Mouse (Mus musculus) lung, embryonic 14.5 days (tissue): ENCODE results near the gene Gmnc. TPM values are rescaled to one million over a fixed set of nuclear protein-coding genes. Genes with fewer than 3 reads are reported as not detected.
A peak's percentile ranks its signal among the peaks of the same experiment; 100 is the strongest.

Experiments used
- ATAC-seq: fragments of 200-750 bp; cut with Nextera tagmentation; 2 replicates; pipeline ENCODE4 v1.8.0; 2017; ENCODE audit warnings: mild to moderate bottlenecking, moderate TSS enrichment, moderate library complexity; ENCODE audit not compliant: insufficient read depth
- DNase-seq: peaks from one replicate; pipeline ENCODE4 v3.0.0-alpha.2; 2015
- H3K27ac ChIP-seq: fragments of 300-500 bp; sonication (generic); 2 replicates; pipeline ENCODE4 v1.5.1; 2014; ENCODE audit warnings: low read depth, mild to moderate bottlenecking, moderate library complexity
- H3K27me3 ChIP-seq: fragments of 300-500 bp; sonication (generic); 2 replicates; pipeline ENCODE4 v1.6.1; 2014; ENCODE audit warnings: low read length, control low read depth; ENCODE audit not compliant: insufficient read depth
- H3K36me3 ChIP-seq: fragments of 300-500 bp; sonication (generic); 2 replicates; pipeline ENCODE4 v1.6.1; 2014; ENCODE audit warnings: control low read depth; ENCODE audit not compliant: insufficient read depth
- H3K4me1 ChIP-seq: fragments of 300-500 bp; sonication (generic); 2 replicates; pipeline ENCODE4 v1.6.1; 2014; ENCODE audit warnings: antibody characterized with exemption, control low read depth; ENCODE audit not compliant: insufficient read depth
- H3K4me2 ChIP-seq: fragments of 300-500 bp; sonication (generic); 2 replicates; pipeline ENCODE4 v1.6.1; 2014; ENCODE audit warnings: mild to moderate bottlenecking
- H3K4me3 ChIP-seq: fragments of 300-500 bp; sonication (generic); 2 replicates; pipeline ENCODE4 v1.5.1; 2014; ENCODE audit warnings: low read depth, low read length
- H3K9ac ChIP-seq: fragments of 300-500 bp; sonication (generic); 2 replicates; pipeline ENCODE4 v1.6.1; 2014
- H3K9me3 ChIP-seq: fragments of 300-500 bp; sonication (generic); 2 replicates; pipeline ENCODE4 v1.6.1; 2016; ENCODE audit warnings: low read depth, low read length, control low read depth
- CTCF ChIP-seq: IDR thresholded peaks from 2 replicates; pipeline ENCODE4 v1.5.1; 2016; ENCODE audit warnings: antibody characterized with exemption, low read depth
- WGBS: fragments of 180-500 bp; shearing (Covaris S2); extraction: QIAGEN DNeasy Blood & Tissue Kit; methylation state at CpG from one replicate; pipeline ENCODE4 v1.1.7; 2014; 5-methylcytosine and 5-hydroxymethylcytosine counted together
- polyA plus RNA-seq: library from polyadenylated mRNA; unstranded; fragments of >200 nt; fragmentation: Nextera tagmentation; extraction: Ambion mirVana; gene quantifications from 2 replicates; pipeline ENCODE4 v1.2.1, GENCODE M21; 2014

The Gmnc gene
- polyA plus RNA-seq, 1 experiment from 2014 or later: 0.20 TPM

DNA sequence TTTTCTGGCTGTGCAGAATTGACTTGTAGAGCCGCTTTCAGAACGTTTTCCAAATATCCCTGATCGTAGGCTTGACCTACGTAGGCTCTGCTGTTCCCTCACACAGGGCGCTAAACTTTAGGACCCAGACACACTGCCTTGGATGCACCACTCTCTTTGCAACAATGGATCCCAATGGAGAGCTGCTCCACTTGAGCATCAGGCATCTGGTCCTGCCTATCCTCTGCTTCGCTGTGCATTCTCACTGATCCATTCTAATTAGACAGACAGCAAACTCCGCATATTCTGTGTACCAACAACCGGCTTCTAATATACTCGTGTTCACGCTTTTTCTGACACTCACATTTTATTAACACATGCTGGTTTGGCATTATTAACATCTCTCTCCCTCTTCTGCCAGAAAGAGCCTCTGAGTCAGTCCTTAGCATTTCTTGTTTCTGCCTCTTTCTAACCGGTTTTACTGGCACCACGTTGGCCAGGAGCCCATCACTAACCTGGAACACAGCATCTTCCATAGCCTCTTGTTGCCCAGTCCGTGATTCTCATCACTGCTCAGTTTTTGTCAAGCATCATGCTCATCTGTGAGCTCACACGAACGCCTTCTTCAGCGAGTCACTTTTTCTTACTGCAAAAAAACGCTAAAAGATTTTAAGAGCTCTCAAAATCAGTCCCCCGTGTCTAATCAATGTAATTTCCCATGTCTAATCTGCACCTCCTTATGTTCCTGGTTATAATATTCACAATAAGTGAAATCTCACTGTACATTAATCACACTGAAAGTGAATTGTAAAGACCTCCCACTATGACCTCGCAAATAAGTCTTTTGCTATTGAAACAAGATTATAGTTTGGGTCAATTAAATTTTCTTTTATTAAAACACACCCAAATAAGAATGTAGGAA is 1.8 kb downstream of the Gmnc start:
- Histone ChIP-seq H3K36me3 (no peaks in the 10 kb centered on the region), H3K4me3 (no peak overlapping the region), H3K9me3 (no peaks in the 10 kb centered on the region), H3K4me1 (no peaks in the 10 kb centered on the region), H3K27ac (no peak overlapping the region), H3K9ac (no peak overlapping the region), H3K4me2 (no peak overlapping the region), H3K27me3 (no peaks in the 10 kb centered on the region)
- no peak for TF ChIP-seq CTCF
- ATAC-seq: no peak
- no peak for DNase-seq
- 75% methylated on average over 19 of the region's 19 CpGs for WGBS

DNA sequence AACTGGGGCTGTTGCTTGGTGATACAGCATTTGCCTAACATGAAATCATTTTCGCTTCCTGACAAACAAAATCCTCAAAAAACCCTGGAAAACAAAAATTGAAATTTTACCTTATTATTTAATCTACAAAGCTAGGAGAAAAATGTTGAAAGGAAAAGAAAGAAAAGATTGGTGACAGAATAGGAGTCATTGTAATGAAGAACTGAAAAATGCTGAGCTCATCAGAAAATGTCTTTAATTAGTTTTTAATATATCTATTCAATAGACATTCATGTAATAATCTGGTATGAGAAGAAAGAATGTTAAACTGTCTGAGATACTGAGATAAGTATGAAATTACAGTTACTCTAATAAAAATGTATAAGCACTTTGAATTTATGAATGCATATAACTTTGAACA is 3.3 kb downstream of the Gmnc start:
- H3K4me2 ChIP-seq: no peak overlapping the region
- TF ChIP-seq CTCF: no peak
- 77% methylated on average over 1 of the region's 1 CpGs for WGBS
- H3K27ac ChIP-seq: no peak overlapping the region
- no peaks in the 10 kb centered on the region for H3K36me3 ChIP-seq
- H3K4me3 ChIP-seq: no peak overlapping the region
- DNase-seq (no peak), ATAC-seq (no peak)
- H3K4me1 ChIP-seq: no peaks in the 10 kb centered on the region
- no peaks in the 10 kb centered on the region for H3K9me3 ChIP-seq
- no peaks in the 10 kb centered on the region for H3K27me3 ChIP-seq
- H3K9ac ChIP-seq: no peak overlapping the region

DNA sequence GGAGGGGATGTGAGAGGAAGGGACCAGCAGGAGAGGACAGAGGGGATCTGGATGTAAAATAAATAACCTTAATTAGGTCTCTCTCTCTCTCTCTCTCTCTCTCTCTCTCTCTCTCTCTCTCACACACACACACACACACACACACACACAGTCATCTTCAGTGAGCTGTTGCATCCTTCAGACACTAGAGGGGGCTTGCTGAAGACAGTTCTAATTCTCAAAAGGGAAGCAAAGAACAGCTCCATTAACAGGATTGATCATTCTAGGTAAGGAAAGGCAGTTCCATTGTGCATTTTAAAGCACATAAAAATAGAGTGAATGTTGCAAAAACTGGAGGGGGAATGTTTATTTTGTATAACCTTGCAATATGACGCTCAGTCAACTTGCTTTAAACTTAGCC is 5.7 kb downstream of the Gmnc start:
- Histone ChIP-seq H3K36me3 (no peaks in the 10 kb centered on the region), H3K9ac (no peak overlapping the region), H3K4me1 (no peaks in the 10 kb centered on the region), H3K27me3 (no peaks in the 10 kb centered on the region), H3K27ac (no peak overlapping the region), H3K4me2 (no peak overlapping the region), H3K4me3 (no peak overlapping the region), H3K9me3 (no peaks in the 10 kb centered on the region)
- DNase-seq: peak; percentile 30
- no peak for ATAC-seq
- TF ChIP-seq CTCF: peak; percentile 48
- WGBS: 67% methylated on average over 1 of the region's 1 CpGs

DNA sequence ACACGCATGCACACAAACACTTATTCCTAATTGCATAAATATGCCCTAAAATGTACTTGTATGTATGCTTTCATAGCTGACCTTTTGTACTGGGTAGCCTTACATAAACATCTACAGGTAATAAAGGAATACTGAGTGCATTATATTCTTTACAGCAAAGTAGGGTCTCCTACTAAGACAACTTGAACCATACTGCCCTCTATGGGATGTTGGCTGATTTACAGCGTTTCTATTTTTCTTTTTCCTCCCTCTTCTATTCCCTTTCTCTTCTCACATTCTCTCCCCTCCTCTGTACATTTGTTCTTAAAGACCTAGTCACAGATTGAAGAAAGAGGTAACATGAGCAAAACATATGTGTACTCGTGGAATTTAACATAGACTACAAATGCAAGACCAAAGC is 9.3 kb downstream of the Gmnc start:
- TF ChIP-seq CTCF: peak; percentile 46
- DNase-seq (peak; percentile 57), ATAC-seq (no peak)
- 36% methylated on average over 3 of the region's 3 CpGs for WGBS
- Histone ChIP-seq H3K9me3 (no peaks in the 10 kb centered on the region), H3K9ac (no peak overlapping the region), H3K4me1 (no peaks in the 10 kb centered on the region), H3K27me3 (no peaks in the 10 kb centered on the region), H3K4me3 (no peak overlapping the region), H3K27ac (no peak overlapping the region), H3K36me3 (no peaks in the 10 kb centered on the region), H3K4me2 (no peak overlapping the region)

DNA sequence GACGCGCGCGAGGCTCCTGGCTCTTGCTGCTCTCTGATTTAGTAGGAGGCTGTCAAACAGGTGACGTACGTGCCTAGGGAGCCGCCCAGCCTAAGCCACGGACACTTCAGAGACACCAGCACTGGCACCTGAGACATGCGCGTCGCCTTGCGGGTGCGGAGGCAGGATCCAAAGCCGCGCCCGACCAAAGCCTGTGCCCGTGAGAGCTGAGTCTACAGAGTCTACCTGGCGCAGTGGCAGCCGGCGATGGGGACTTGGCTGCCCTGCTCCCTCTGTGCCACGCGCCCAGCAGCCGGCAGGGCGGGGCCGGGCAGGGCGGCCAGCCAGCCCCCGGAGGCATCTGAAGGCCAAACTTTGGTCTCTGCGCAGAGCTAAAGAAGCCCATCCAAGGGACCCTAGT is 23.5 kb downstream of the Gmnc start:
- ATAC-seq: peak; percentile 69
- H3K27ac ChIP-seq: no peak overlapping the region
- H3K36me3 ChIP-seq: no peaks in the 10 kb centered on the region
- under 1% methylated on average over 28 of the region's 28 CpGs for WGBS
- no peaks in the 10 kb centered on the region for H3K4me1 ChIP-seq
- no peaks in the 10 kb centered on the region for H3K9me3 ChIP-seq
- peaks cover 4% of the 10 kb centered on the region; the same call in 1 of the 2 replicates for H3K27me3 ChIP-seq
- 0 out of 2 replicates have a peak overlapping the region, but pooled peaks have one; percentile 11 for H3K9ac ChIP-seq
- H3K4me2 ChIP-seq: peak overlapping the region; percentile 58
- peak; percentile 26 for DNase-seq
- H3K4me3 ChIP-seq: peak overlapping the region; percentile 23
- TF ChIP-seq CTCF: no peak

DNA sequence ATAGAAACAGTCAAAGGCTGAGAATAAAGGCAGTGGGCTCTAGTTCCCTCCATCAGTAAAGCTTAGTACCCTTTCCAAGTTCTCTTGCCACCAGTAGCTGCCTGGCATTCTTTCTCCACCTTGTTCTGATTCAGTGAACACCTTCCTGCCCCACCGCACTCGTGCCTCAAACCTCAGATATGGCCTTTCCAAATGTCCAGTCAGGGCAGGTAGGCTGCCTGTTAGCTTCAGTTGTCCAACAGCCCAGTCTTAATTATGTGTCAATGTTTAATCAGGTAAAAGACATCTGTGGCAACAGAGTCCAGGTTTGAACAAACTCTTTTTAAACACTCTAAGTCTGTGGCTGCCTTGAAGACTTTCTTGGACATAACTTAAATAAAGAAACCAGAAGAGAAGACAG is 24.6 kb downstream of the Gmnc start:
- no peaks in the 10 kb centered on the region for H3K4me1 ChIP-seq
- no peak for DNase-seq
- no peaks in the 10 kb centered on the region for H3K9me3 ChIP-seq
- no peak for TF ChIP-seq CTCF
- ATAC-seq: 0 out of 2 replicates have a peak, but pooled peaks have one; percentile 38
- H3K4me3 ChIP-seq: no peak overlapping the region
- no peaks in the 10 kb centered on the region for H3K36me3 ChIP-seq
- no peak overlapping the region for H3K27ac ChIP-seq
- WGBS: 75% methylated on average over 2 of the region's 2 CpGs
- H3K9ac ChIP-seq: no peak overlapping the region
- no peak overlapping the region for H3K4me2 ChIP-seq
- peaks cover 4% of the 10 kb centered on the region; the same call in 1 of the 2 replicates for H3K27me3 ChIP-seq

DNA sequence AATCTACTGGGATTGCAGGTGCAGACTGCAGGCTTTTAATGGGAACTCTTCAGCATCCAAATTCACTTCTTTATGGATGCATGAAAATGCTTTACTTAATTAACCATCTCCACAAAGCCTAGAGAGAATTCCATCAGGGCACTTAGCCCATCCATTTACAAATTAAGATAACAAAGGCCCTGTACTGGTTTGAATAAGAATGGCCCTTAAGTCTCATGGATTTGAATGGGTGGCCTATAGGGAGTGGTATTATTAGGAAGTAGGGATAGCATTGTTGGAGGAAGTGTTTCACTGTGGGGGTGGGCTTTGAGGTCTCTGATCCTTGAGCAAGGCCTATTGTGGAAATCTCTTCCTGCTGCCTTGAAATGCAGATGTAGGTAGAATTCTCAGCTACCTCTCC is 29.5 kb downstream of the Gmnc start:
- no peak overlapping the region for H3K4me2 ChIP-seq
- no peaks in the 10 kb centered on the region for H3K36me3 ChIP-seq
- H3K27me3 ChIP-seq: no peaks in the 10 kb centered on the region
- no peak overlapping the region for H3K27ac ChIP-seq
- no peaks in the 10 kb centered on the region for H3K4me1 ChIP-seq
- DNase-seq: no peak
- no peak for TF ChIP-seq CTCF
- no peak for ATAC-seq
- H3K9ac ChIP-seq: no peak overlapping the region
- no peak overlapping the region for H3K4me3 ChIP-seq
- H3K9me3 ChIP-seq: no peaks in the 10 kb centered on the region
